Mouse (Mus musculus) cerebellum, adult 2 months (tissue): ENCODE results near the gene Pgghg.

Experiments
- CTCF ChIP-seq: fragments of 200-500 bp; IDR thresholded peaks from 2 replicates; pipeline ENCODE4 v1.5.1; 2011; ENCODE audit warnings: low read depth, mild to moderate bottlenecking, control low read depth, low read length, moderate library complexity, borderline replicate concordance; ENCODE audit not compliant: insufficient read depth
- POLR2A ChIP-seq: fragments of 200-500 bp; IDR thresholded peaks from 2 replicates; pipeline ENCODE4 v1.6.1; 2011; ENCODE audit warnings: low read length, control low read depth, borderline replicate concordance; ENCODE audit not compliant: insufficient read depth

DNA sequence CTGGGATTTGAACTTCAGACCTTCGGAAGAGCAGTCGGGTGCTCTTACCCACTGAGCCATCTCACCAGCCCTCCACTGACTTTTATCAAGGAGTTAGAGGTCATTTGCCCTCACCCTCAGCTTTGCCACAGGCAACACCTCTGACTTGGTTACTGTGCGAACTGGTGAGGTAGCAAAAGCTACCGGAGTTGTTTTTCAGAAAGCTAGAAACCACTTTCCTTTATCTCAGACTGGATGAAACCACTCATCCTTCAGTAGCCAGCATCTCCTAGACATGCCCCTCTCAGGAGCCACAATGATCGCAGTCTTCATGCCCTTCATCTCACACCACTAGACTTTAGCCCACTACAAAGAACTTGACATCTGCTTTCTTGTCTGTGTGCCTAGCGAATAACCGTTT is 41.8 kb downstream of the Pgghg start:
- no peak for TF ChIP-seq CTCF
- TF ChIP-seq POLR2A, result no peak
